Mouse (Mus musculus) erythroblast, embryonic 14.5 days (primary cell): ENCODE results near the gene Trp73.

ENCODE experiments used
- GATA1 ChIP-seq: IDR thresholded peaks from 2 replicates; pipeline ENCODE4 v1.6.1; 2012; ENCODE audit warnings: low read length, inconsistent platforms, mixed read lengths
- TAL1 ChIP-seq: IDR thresholded peaks from 3 replicates; pipeline ENCODE4 v1.6.1; 2012; ENCODE audit warnings: low read length, inconsistent platforms, mixed read lengths

GRCm38 (mm10) chr4:154026441-154026761 is 113.6 kb downstream of the Trp73 start:
- TF ChIP-seq TAL1 = no peak
- TF ChIP-seq GATA1 = no peak
